Mouse (Mus musculus): Measurements from ENCODE around the gene Adam15.

Adam15 gene

DNA sequence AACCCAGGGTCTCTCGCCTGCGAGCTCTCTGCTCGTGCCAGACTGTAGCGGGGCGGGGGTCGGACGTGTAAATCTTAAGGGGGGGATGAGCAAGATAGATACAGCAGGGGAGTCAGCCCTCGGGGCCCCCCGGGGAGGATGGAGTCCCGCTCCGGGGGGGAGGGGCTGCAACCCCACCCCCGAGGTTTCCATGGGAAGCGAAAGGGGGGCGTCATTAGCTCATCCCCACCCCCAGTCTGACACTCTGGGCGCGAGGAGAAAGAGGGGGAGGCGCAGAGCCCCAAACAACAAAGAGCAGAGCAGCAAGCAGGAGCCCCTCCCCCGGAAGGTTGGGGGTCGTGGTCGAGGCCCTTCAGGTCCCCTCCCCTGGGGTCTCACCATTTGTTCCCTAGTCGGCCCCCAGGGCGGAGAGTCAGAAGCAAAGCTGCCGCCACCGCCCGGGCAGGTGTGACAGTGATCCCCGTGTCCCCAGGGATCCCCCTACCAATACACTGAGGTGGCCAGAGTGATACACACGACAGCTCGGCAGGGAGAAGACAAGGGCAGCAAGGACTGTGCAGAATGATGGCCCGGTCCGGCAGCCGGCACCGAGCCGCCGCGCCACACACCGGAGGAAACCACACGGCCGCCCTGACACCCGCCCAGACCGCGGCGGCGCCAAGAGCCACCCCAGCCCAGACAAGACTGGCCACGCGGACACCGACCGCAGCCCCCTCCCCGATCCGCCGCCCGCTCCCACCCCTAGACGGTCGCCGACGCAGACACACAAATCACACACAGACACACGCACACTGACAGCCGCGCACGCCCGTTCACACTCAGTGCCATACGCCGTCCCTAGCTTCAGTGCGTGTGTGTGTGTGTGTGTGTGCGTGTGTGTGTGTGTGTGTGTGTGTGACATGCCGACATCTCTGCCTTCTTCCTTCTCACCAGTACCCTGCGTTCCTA is 28.3 kb downstream of the Adam15 start:
- no peak for DNase-seq

DNA sequence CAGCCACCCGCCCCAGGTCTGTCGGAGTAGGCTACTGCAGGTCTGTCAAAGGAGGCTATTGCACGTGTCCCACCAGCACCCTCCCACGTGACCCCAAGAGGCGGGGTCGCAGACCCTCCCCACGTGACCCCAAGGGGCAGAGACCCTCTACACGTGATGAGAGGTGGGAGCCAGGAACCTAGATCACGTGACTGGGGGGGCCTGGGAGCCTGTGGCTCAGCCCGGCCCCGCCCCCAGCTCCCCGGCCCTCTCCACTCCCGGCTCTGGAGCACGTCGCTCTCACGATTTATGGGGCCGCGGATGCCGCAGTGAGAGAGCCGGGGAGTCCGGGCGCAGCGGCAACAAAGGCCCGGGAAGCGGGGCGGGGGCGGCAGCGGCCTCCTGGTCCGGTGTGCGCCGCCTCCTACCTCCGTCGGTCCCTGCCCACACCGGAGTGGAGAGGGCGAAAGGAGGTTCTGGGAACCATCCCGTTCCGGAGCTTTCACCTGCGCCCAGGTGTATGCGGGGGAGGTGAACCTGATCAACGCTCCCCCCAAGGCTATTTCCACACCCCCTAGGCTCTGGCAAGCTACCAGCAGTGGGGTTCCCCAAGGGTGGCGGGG is 29.1 kb downstream of the Adam15 start:
- DNase-seq = no peak

DNA sequence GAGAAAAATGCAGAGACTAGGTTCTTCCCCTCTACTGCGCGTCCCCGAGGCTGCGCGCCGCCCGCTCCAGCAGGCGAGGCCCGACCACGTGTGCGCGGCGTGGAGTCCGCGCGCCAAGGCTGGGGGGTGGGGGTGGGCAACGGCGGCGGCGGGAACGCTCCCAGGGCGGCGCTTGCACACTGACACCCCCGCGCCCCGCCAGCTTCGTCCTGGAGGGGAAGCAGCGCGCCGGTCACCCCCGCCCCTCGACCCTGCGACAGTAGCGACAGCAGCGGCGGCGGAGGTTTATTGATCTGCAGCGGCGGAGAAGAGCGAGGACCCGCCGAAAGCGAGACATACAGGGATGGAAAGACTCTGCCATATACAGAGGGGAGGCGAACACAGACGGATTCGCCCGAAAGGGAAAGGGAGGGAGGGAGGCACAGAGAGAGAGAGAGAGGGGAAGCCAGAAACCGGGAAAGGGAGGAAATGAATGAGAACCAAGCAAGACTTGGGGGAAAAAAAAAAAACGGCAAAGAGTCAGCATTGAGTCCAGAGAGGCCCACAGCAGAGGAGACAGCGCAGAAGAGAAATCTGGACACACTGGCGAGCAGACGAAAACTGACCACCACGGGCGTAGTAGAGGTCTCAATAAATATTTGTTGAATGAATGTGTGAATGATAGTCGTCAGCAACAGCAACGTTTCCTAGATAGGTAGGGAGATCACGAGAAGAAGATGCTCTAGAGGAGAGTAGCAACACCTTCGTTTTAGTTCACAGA is 30.0 kb downstream of the Adam15 start:
- DNase-seq = no peak

DNA sequence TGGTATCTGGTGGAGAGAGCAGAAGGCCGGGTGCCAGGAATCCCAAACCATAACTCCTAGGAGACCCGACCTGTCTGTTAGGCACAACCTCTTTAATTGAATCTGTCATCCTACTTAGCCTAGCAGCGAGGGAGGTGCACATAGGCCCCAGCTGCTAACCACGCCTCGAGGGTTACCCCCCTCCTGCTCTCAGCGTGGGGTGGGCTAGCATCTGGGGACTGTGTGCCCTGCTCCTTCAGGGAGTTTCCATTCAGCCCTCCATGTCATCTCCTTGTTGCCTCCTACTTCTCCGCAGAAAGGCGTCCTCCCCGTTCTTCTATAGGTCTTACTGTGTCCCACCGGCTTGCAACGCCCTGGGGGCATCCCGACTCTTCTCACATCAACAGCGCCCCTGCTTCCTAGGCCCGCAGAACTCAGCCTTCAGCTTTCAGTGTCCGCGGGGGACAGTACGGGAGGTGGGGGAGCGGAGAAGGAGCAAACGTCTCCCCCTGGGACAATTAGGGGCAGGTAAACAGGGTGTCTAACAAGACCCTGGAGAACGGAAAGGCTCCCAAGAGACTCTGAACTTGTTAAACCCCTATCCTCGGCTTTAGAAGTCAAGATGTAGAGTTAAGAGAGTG is 30.7 kb downstream of the Adam15 start:
- no peak for DNase-seq

DNA sequence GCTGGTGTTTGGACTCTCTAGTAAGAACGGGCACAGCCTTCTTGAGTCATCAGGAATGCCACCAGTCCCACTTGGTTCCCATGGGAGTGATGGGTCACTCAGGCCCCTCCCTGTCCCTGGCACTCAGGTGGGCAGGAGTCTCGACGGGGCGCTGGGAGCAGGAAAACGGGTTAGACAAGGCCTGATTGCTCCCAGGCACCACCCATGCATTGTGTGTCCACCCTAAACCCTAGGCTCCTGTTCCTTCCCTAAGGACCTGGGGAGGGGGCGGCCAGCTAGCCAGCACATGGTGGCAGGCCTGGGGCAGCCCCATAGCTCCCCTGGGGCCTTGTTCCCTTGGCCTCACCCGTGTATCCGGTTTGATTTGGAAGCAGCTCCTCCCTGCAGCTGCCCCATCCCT is 31.5 kb downstream of the Adam15 start:
- DNase-seq = no peak

DNA sequence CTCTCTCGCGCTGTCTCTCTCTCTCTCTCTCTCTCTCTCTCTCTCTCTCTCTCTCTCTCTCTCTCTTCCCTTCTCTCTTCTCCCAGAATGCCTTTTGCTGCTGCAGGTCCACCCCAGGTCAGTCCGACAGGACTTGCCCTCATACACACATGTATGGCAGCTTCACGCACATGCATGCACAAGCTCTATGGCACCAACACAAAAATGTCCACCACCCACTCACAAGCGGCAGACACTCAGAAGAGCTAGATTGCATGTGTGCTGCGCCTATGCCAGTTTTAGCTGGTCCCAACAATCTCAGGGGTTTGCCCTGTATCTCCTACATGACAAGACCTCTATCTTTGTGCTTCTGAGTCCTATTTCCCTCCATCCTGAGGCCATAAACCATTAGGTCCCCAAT is 32.5 kb downstream of the Adam15 start:
- DNase-seq = no peak

DNA sequence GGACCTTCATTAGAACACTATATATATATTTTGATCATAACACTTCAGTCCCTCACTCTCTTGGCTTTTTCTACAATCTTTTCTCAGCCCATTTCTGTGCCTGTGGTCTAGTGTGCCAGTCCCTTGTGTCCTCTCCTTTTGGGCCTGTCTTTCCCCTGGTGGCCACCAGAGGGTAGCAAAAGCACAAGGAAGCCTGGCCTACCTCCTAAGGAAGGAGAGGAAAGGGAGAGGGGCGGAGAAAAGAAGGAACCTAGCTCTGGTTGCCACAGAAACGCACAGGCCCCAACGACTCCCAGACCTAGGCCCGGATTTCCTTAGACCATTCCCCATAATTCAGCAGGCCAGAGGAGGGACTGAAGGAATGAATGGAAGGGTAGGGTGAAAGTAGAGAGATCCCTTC is 33.0 kb downstream of the Adam15 start:
- DNase-seq = peak; percentile 90

DNA sequence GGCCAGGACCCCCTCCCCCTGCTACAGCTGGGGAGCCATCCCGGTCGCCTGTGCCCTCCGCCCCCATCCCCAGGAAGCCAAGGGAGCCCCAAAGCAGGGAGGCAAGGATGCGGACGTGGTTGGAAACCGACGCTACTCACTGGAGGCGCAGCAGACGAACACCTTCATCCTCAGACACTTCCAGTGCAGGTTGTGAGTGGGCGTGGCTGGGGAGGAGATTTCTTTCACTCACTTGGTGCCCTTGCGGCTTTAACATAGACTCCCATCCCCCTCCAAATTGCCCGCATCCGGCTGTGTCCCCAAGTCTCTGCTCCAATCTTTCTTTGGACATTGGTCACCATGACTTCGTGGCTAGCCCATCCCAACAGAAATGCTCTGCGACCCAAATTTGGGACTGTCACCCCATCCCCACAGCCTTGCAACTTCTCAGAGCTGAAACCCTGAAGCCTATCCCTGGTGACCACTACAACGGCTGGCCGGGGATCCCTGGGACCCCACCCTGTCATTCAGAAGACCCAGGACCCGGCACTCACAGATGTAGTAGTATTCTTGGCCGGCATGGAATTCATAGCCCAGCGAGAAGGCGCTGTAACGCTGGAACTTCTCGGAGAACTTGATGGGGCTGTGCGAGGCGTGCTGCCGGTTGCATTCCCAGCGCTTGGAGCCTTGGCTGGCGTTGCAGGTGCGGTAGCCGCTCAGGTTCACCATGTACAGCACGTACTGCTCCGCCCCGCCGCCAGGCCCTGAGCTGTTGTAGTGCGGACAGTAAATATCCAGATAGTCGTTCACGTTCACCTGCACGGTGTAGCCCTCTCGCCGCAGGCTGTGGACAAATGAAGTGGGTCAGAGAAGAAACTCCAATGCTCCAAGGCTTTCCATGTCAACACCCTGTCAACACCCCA is 33.6 kb downstream of the Adam15 start:
- no peak for DNase-seq

DNA sequence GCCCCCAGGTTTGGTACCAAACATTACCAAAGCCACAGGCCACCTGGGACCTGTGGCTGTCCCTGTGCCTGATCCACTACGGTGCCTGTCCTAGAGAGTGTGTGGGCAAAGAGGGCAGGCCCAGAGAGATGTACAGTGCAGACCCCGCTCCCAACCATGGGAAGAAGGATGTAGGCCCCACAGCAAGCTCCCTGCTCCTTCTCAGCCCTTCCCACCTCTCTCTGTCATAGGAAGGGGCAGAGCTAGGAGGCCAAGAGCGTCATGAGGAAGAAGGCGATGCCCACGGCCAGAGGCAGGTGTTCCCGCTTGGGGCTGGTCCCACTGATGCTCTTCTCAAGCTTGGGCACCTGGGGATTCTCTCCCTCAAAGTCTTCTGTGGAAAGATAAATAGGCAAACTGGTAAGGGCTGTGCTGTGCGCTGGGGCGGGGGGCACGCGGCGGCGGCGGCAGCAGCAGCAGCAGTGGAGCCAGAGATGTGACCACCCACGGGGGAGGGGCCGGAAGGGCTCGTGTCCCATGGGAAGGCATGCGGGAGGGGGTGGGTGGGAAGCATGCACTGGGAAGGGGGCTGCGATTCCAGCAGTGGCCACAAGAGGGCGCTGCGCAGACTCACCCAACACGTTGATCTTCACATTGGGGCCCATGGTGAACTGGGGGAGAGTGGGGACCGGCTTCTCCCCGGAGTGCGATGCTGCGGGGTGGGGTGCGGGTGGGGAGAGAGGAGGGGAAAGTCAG is 34.4 kb downstream of the Adam15 start:
- DNase-seq = peak; percentile 90

DNA sequence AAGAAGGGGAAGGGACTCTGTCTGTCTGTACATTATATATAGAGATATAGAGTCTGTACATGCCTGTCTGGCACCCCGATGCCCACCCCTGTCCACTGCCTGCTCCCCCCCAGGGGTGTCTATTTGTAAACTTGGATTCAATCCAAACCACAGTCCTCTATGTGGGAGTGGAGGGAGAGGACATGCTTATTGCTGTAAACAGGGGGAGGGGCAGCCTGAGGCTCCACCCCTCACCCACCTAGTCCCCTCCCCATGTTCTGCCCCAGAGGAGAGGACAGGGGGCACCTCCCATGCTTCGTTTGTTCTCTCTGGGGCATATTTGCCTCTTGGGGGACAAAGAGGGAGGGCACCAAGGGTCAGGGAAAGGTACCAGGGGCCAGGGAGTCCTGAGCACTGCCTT is 35.0 kb downstream of the Adam15 start:
- peak; percentile 47 for DNase-seq

DNA sequence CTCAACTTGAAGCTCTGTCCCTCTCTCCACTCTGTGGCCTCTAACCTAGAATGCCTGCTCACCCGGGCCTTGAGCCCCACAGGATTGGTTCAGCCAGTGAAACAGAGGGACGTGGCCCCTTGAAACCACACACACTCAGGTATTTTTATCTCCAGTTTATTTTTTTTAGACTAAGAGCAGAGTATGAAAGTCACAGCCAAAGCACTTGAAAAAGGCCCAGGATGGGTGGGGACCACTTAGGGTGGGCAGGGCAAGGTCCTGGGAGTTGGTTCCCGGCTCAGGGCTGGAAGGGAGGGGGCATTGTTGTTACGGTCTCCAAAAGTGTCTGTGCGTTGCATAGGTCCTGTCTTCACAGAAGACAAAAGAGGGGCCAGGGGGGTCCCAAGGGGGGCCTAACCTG is 35.5 kb downstream of the Adam15 start:
- DNase-seq = peak; percentile 56

DNA sequence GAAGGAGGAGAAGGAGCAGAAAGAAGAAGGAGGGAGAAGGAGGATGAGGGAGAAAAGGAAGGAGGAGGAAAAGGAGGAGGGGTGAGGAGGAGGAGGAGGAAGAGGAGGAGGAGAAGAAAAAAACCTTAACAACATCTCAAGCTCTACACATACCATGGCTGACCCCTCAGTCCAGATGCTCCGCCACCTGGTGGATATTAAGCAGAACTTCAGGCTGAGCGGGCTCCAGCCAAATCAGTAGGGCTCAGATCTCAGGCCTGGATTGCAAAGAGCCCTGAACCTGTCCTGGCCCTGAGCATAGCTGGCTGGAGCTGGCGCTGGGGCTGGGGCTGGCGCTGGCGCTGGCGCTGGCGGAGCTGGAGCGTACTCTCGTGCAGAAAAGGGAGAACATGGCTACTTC is 41.7 kb downstream of the Adam15 start:
- peak; percentile 78 for DNase-seq

DNA sequence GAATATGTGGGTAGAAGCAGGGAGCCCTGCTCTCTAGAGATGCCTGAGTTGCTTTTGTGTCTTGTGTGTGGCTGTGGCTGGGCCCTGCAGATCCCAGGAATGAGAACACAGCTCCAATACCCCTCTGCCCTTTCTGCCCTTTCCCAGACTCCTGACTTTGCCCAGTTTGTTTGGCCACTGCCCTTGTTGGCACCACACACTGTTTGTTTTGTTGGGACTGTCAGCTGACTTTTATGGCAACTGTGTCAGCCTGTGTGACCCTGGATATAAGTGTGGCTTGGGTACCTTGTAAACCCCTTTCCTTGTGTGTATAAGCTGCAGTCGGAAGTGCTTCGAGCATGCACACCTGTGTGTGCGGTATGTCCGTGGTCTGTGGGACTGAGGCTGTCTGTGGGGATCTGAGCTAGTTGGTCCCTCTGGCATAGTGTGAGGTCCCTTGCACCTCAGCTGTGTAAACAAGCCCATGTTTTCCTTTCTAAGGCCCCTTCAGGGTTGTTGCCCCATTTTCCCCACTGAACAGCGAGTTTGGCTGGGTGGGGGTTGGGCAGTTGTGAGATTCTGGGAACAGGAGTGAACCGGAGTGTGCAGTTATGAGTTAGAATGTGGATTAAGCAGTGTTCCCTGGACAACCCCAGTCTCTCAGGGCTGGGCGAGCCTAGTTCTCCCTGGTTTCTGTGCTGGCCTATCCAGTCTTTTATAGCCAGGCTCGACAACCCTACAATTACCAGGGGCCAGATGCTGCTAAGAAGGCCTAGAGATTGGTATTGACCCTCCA is 44.1 kb downstream of the Adam15 start:
- no peak for DNase-seq

DNA sequence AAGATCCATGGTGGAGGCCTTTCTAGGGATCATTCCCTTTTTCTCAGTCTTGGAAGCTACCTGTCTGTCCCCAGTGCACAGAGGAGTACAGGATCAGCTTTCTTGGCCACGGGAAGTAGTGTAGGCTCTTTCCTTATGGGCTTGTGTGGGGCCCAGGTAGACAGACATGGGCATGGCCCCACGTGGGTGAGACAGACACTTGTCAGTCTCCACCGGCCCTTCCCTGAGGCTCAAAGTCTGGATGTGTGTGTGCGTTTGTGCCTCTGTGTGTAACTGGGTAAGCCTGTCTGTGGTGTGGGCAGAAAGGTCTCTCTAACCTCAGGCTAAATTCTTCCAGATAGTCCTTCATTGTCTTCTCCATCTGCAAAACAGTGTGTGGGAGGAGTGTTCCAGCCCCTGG is 44.7 kb downstream of the Adam15 start:
- DNase-seq = no peak

DNA sequence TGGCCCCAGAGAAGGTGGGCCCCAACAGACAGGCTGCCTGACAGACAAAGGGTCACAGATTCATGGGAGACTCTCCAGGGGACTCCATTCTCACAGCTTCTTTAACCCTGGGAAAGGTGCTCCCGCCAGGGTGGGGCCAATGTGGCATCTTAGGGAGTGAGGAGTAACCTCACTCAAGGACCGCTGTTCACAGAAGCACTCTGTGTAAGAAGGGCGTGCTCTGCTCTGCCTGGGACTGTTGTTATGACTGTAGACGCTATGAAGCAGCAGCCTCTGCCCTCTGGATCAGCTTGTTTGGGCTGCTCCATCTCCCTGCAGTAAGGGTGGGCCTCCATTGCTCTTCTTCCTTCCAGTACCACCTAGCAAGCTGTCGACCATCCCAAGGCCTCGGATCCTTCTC is 45.4 kb downstream of the Adam15 start:
- no peak for DNase-seq

DNA sequence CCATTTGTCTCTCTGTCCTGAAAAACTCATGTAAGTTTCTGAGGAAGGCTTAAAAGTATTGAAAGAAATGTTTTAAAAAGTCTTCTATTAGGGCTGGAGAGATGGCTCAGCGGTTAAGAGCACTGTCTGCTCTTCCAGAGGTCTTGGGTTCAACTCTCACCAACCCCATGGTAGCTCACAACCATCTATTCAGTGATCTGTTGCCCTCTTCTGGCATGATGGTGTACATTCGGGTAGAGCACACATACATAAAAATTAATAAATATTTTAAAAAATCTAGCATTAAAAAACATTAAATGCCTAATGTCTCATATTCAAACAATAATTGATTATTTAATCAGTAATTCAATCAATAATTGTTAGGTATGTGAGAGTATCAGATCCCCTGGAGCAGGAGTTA is 49.3 kb downstream of the Adam15 start:
- no peak for DNase-seq

DNA sequence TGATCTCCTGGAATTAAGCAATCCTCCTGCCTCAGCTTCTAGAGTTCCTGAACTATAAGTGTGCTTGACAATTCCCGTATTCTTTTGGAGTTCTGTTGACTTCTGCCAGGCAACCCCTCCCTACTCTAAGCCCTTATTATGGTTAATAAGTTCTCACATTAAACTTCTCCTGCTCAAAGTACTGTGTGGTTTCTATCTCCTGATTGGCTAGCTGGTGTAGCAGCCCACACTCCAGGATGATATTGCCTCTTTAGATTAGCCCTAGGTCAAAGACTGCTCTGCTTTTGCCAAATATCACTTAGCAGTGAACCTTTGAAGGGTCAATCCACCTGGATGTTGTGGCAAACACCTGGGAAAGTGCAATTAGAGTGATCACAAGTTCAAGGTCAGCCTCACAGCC is 49.7 kb downstream of the Adam15 start:
- no peak for DNase-seq

DNA sequence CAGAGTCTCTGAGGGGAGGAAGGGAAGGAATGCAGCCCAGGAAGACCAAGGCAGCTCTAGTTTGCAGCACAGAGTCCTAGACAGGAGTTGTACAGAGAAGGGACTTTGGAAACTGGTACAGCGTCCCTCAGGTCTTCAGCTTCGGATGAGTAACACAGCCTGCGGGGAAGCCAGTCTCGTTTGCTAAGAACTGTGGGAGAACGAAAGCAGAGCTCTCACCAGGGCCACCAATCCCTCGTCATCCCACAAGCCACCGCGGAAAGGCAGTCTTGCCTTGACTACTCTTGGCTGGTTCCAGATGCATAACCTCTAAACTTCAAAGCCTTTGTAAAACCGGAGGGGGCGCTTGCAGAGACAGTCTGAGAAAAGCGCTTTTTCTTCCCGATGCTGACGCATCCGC is 50.3 kb downstream of the Adam15 start:
- peak; percentile 25 for DNase-seq

DNA sequence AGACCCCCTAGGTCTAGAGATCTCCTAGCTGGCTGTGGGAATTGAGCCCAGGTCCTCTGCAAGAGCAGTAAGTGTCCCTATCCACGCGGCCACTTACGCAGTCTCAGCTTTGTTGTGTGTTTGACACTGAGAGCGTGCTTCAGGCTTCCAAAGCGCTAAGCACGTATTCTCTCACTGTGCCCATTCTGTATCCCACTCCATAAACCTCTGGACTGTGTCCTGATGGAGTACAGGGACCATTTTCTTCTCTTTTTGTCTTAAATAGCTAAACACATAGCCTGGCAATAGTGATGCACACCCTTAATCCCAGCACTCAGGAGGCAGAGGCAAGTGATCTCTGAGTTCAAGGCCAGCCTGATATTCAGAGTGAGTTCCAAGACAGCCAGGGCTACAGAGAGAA is 50.9 kb downstream of the Adam15 start:
- no peak for DNase-seq

DNA sequence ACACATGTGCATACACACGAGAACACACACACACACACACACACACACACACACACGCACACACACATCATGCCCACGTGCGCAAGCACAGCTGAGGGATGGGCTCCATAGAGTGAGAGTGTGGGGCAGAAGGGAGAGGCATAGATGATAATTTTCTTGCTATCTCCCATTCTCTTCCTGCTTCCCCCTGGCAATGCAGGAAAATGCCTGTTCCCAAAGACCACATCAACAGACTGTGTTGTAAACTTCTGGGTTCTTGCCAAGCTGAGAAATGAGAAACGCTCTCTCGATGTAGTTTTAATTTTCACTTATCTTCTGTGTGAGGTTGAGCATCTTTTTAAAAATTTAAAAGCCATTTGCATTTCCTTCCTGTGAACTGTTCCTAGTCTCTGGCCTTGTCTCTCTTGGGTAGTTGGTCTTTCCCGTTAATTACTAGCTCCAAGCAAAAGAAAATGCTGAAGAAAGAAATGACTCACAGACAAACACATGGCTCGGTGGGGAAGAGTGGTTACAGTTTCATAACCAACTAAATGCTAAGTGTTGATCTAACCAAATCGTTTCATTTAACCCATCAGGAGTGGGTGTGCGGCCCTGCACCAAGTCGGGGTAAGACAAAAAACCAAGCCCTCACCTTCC is 52.9 kb downstream of the Adam15 start:
- no peak for DNase-seq

Measured in lung, postnatal 14 days (tissue).